Mouse (Mus musculus) small intestine, adult 2 months (tissue): Measurements from ENCODE around the gene Gm30191. TPM values are rescaled to one million over a fixed set of nuclear protein-coding genes. Genes with fewer than 3 reads are reported as not detected.

ENCODE experiments used
- H3K27ac ChIP-seq: fragments of 200-500 bp; 2 replicates; pipeline ENCODE4 v1.5.1; 2012; ENCODE audit warnings: low read depth, low read length, control low read depth, inconsistent platforms; ENCODE audit not compliant: insufficient read depth
- H3K27me3 ChIP-seq: fragments of 200-500 bp; 2 replicates; pipeline ENCODE4 v1.6.1; 2012; ENCODE audit warnings: mild to moderate bottlenecking, moderate library complexity, low read length, inconsistent platforms; ENCODE audit not compliant: control insufficient read depth, insufficient read depth
- H3K36me3 ChIP-seq: fragments of 200-500 bp; 2 replicates; pipeline ENCODE4 v1.6.1; 2012; ENCODE audit warnings: mild to moderate bottlenecking, low read length, control low read depth, inconsistent platforms; ENCODE audit not compliant: control insufficient read depth, insufficient read depth
- H3K4me1 ChIP-seq: fragments of 200-500 bp; 2 replicates; pipeline ENCODE4 v1.6.1; 2012; ENCODE audit warnings: low read length, inconsistent platforms, mixed read lengths; ENCODE audit not compliant: control insufficient read depth, insufficient read depth, insufficient read length
- H3K4me3 ChIP-seq: fragments of 200-500 bp; 2 replicates; pipeline ENCODE4 v1.5.1; 2012; ENCODE audit warnings: low read depth, mild to moderate bottlenecking, control low read depth, inconsistent platforms, low read length, moderate library complexity
- CTCF ChIP-seq: fragments of 200-500 bp; IDR thresholded peaks from 2 replicates; pipeline ENCODE4 v1.5.1; 2012; ENCODE audit warnings: low read depth, mild to moderate bottlenecking, control low read depth, inconsistent platforms, low read length, moderate library complexity, mixed read lengths; ENCODE audit not compliant: insufficient replicate concordance, insufficient read length; ENCODE audit errors: extremely low read depth
- POLR2A ChIP-seq: fragments of 200-500 bp; IDR thresholded peaks from 2 replicates; pipeline ENCODE4 v1.6.1; 2012; ENCODE audit warnings: low read depth, mild to moderate bottlenecking, control low read depth, inconsistent platforms, low read length, moderate library complexity
- WGBS: fragments of 180-500 bp; shearing (Covaris S2); methylation state at CpG from one replicate; pipeline ENCODE4 v1.1.7; 2018; 5-methylcytosine and 5-hydroxymethylcytosine counted together
- polyA plus RNA-seq: library from polyadenylated mRNA; depleted of rRNA; stranded (reverse); fragments of >200 nt; gene quantifications from 2 replicates; pipeline ENCODE4 v1.2.3, GENCODE M21; 2012

Gm30191 gene
- polyA plus RNA-seq, 1 experiment = 0.35 TPM

- 79% methylated on average over 8 of the region's 8 CpGs for WGBS
- peaks cover 7% of the 10 kb centered on the region; the same call in 1 of the 2 replicates for H3K4me1 ChIP-seq
Measured at GRCm38 (mm10) chr4:134227194-134227593, 19.5 kb upstream of the Gm30191 start, which contains the start of gene Catsper4. TSS of gene Catsper4 (minus strand) at chr4:134227383.

GRCm38 (mm10) chr4:134230431-134230830 lies 16.3 kb upstream of the Gm30191 start:
- 18% methylated on average over 8 of the region's 8 CpGs for WGBS
- TF ChIP-seq POLR2A (no peak), CTCF (no peak)
- H3K27ac ChIP-seq = peak overlapping the region; percentile 23; the same call in 1 of the 2 replicates
- H3K4me1 ChIP-seq = peaks cover 2% of the 10 kb centered on the region; the same call in 1 of the 2 replicates
- peaks cover 48% of the 10 kb centered on the region for H3K36me3 ChIP-seq
- H3K27me3 ChIP-seq = no peaks in the 10 kb centered on the region
- H3K4me3 ChIP-seq = no peak overlapping the region

More at GRCm38 (mm10) chr4:134227194-134227593, 19.5 kb upstream of the Gm30191 start, which contains the start of gene Catsper4:
- peaks cover 27% of the 10 kb centered on the region for H3K36me3 ChIP-seq
- no peak for TF ChIP-seq CTCF
- no peak for TF ChIP-seq POLR2A
- H3K27ac ChIP-seq = no peak within 1 kb of the TSS
- no peaks in the 10 kb centered on the region for H3K27me3 ChIP-seq
- H3K4me3 ChIP-seq = no peak within 1 kb of the TSS

- Histone ChIP-seq H3K27me3 (no peaks in the 10 kb centered on the region), H3K4me3 (no peak overlapping the region), H3K27ac (no peak overlapping the region), H3K36me3 (peaks cover 38% of the 10 kb centered on the region), H3K4me1 (peaks cover 11% of the 10 kb centered on the region; the same call in 1 of the 2 replicates)
- WGBS = 78% methylated on average over 5 of the region's 5 CpGs
- TF ChIP-seq CTCF (no peak), POLR2A (no peak)
Measured at GRCm38 (mm10) chr4:134234876-134235275, 11.9 kb upstream of the Gm30191 start.

GRCm38 (mm10) chr4:134237582-134238278 lies 9.0 kb upstream of the Gm30191 start:
- H3K4me3 ChIP-seq = peak overlapping the region; percentile 86
- no peak; the same call in 1 of the 2 replicates for TF ChIP-seq CTCF
- no peak for TF ChIP-seq POLR2A
- H3K27ac ChIP-seq = peak overlapping the region; percentile 94
- 19% methylated on average over 19 of the region's 19 CpGs for WGBS
- no peaks in the 10 kb centered on the region for H3K27me3 ChIP-seq
- H3K36me3 ChIP-seq = peaks cover 22% of the 10 kb centered on the region
- peaks cover 9% of the 10 kb centered on the region; the same call in 1 of the 2 replicates for H3K4me1 ChIP-seq

GRCm38 (mm10) chr4:134238279-134238651 lies 8.5 kb upstream of the Gm30191 start, which contains the start of gene Cnksr1:
TSS of gene Cnksr1 (minus strand) at chr4:134238399.
- Histone ChIP-seq H3K4me3 (peak within 1 kb of the TSS; percentile 86), H3K27ac (peak within 1 kb of the TSS; percentile 94), H3K36me3 (peaks cover 17% of the 10 kb centered on the region), H3K4me1 (peaks cover 9% of the 10 kb centered on the region; the same call in 1 of the 2 replicates), H3K27me3 (no peaks in the 10 kb centered on the region)
- TF ChIP-seq CTCF (no peak), POLR2A (peak; percentile 67; the same call in 1 of the 2 replicates)
- 1% methylated on average over 18 of the region's 18 CpGs for WGBS

GRCm38 (mm10) chr4:134238686-134239085 lies 8.0 kb upstream of the Gm30191 start:
- Histone ChIP-seq H3K4me3 (peak overlapping the region; percentile 86; the same call in 1 of the 2 replicates), H3K27ac (peak overlapping the region; percentile 43), H3K27me3 (no peaks in the 10 kb centered on the region), H3K36me3 (peaks cover 16% of the 10 kb centered on the region), H3K4me1 (peaks cover 9% of the 10 kb centered on the region; the same call in 1 of the 2 replicates)
- 8% methylated on average over 10 of the region's 10 CpGs for WGBS
- no peak for TF ChIP-seq POLR2A
- TF ChIP-seq CTCF = no peak

- H3K27ac ChIP-seq = no peak within 1 kb of the TSS
- H3K4me1 ChIP-seq = peaks cover 8% of the 10 kb centered on the region
- H3K4me3 ChIP-seq = peak within 1 kb of the TSS; percentile 81; the same call in 1 of the 2 replicates
- H3K27me3 ChIP-seq = peaks cover 6% of the 10 kb centered on the region
- TF ChIP-seq CTCF (no peak), POLR2A (no peak)
- H3K36me3 ChIP-seq = no peaks in the 10 kb centered on the region
- WGBS = 95% methylated on average over 17 of the region's 17 CpGs
Measured at GRCm38 (mm10) chr4:134243516-134244250, 3.1 kb upstream of the Gm30191 start, which contains the start of gene E130218I03Rik. TSS of gene E130218I03Rik (plus strand) at chr4:134243662.
